27 mouse cellular contexts compared by ENCODE assay signal in genomic region chr6:51556562-51556961, GRCm38 (mm10).
"Had no signal": no experiment of that assay in that cellular context is flagged by ENCODE, and none has a peak within 500 bp of the region (broad histone marks: within the 10 kb centered on the region; RNA-seq: fewer than 3 reads in every experiment).

No protein-coding gene starts in this region.

- H3K9me3 ChIP-seq: heart, embryonic 10.5 days; heart, embryonic 12.5 days; hindbrain, embryonic 10.5 days; hindbrain, embryonic 12.5 days; kidney, embryonic 15.5 days; limb, embryonic 13.5 days; limb, embryonic 15.5 days; liver, embryonic 12.5 days had no signal

- H3K4me3 ChIP-seq: heart, embryonic 10.5 days; heart, embryonic 12.5 days; hindbrain, embryonic 10.5 days; hindbrain, embryonic 12.5 days; kidney, embryonic 15.5 days; limb, embryonic 13.5 days; limb, embryonic 15.5 days; liver, embryonic 12.5 days had no signal

- H3K9ac ChIP-seq: heart, embryonic 12.5 days; hindbrain, embryonic 12.5 days; hindbrain, embryonic 14.5 days; kidney, embryonic 15.5 days; limb, embryonic 13.5 days; limb, embryonic 15.5 days; liver, embryonic 12.5 days; liver, embryonic 14.5 days had no signal

- ATAC-seq: hindbrain, embryonic 16.5 days; inflammation-experienced regulatory T-cells, adult 6 months; intestine, embryonic 16.5 days; liver, embryonic 12.5 days had no signal

- H3K27ac ChIP-seq: heart, embryonic 10.5 days; hindbrain, embryonic 10.5 days; hindbrain, embryonic 12.5 days; hindbrain, embryonic 14.5 days; kidney, embryonic 15.5 days; kidney, postnatal 0 days; limb, embryonic 13.5 days; limb, embryonic 15.5 days; liver, embryonic 12.5 days; liver, embryonic 14.5 days had no signal

- H3K27me3 ChIP-seq: heart, embryonic 12.5 days; hindbrain, embryonic 12.5 days; kidney, embryonic 15.5 days; limb, embryonic 13.5 days; limb, embryonic 15.5 days; liver, embryonic 12.5 days had no signal

- H3K4me2 ChIP-seq: heart, embryonic 12.5 days; hindbrain, embryonic 12.5 days; hindbrain, embryonic 14.5 days; kidney, embryonic 15.5 days; limb, embryonic 13.5 days; limb, embryonic 15.5 days; liver, embryonic 12.5 days had no signal

- H3K4me1 ChIP-seq: hindbrain, embryonic 10.5 days; hindbrain, embryonic 12.5 days; kidney, embryonic 15.5 days; limb, embryonic 13.5 days; limb, embryonic 15.5 days; liver, embryonic 12.5 days had no signal

- DNase-seq: gastrocnemius, postnatal 14 days; gastrocnemius, postnatal 36 days; heart, adult 18-20 months; heart, postnatal 10 days; heart, postnatal 4 days; kidney, adult 11 months; kidney, adult 2 months; kidney, adult 9 months; kidney, postnatal 14 days; kidney, postnatal 4 days; layer of hippocampus, adult 9-11 months; layer of hippocampus, postnatal 36 days; left cerebral cortex, postnatal 4 days had no signal

- H3K36me3 ChIP-seq: heart, embryonic 10.5 days; hindbrain, embryonic 12.5 days; kidney, embryonic 15.5 days; limb, embryonic 13.5 days; limb, embryonic 15.5 days; liver, embryonic 12.5 days had no signal
